ENCODE assay signal across 20 mouse cellular contexts in genomic region chr8:125722675-125723074, GRCm38 (mm10). TPM values are rescaled to one million over a fixed set of nuclear protein-coding genes. Genes with fewer than 3 reads are reported as not detected.
DNase-seq lines count a peak whose midpoint lies in the region; ATAC-seq and TF ChIP-seq lines count a peak whose summit lies in the region.
"Had no signal": no experiment of that assay in that cellular context is flagged by ENCODE, and none has a peak within 500 bp of the region (broad histone marks: within the 10 kb centered on the region; RNA-seq: fewer than 3 reads in every experiment).

No protein-coding gene starts in this region.

- TF ChIP-seq CTCF in lung, embryonic 14.5 days (IDR thresholded peaks at IDR 0.05; ENCODE audit: low read depth): no peak

- no peak overlapping the region for H3K9ac ChIP-seq in heart, embryonic 11.5 days (ENCODE audit: low read depth, low read length)
- H3K9ac ChIP-seq in lung, embryonic 14.5 days: no peak overlapping the region
- H3K9ac ChIP-seq: embryonic facial prominence, embryonic 15.5 days; forebrain, embryonic 12.5 days; heart, embryonic 15.5 days; liver, embryonic 14.5 days; midbrain, embryonic 12.5 days had no signal

- no peaks in the 10 kb centered on the region for H3K4me1 ChIP-seq in heart, embryonic 11.5 days (ENCODE audit: control insufficient read depth, insufficient read depth, low read length)
- H3K4me1 ChIP-seq in lung, embryonic 14.5 days (ENCODE audit: insufficient read depth): 0 out of 2 replicates have a peak, but pooled peaks cover 2% of the 10 kb centered on the region
- H3K4me1 ChIP-seq: forebrain, embryonic 12.5 days; midbrain, embryonic 12.5 days had no signal

- H3K27me3 ChIP-seq in heart, embryonic 11.5 days (ENCODE audit: control insufficient read depth, insufficient read depth, low read length): no peaks in the 10 kb centered on the region
- no peaks in the 10 kb centered on the region for H3K27me3 ChIP-seq in lung, embryonic 14.5 days (ENCODE audit: insufficient read depth, low read length)
- H3K27me3 ChIP-seq: embryonic facial prominence, embryonic 15.5 days; forebrain, embryonic 12.5 days; heart, embryonic 15.5 days; midbrain, embryonic 12.5 days had no signal

- no peak overlapping the region for H3K4me3 ChIP-seq in heart, embryonic 11.5 days (ENCODE audit: low read depth, low read length)
- no peak overlapping the region for H3K4me3 ChIP-seq in lung, embryonic 14.5 days (ENCODE audit: low read depth, low read length)
- H3K4me3 ChIP-seq: embryonic facial prominence, embryonic 15.5 days; forebrain, embryonic 12.5 days; heart, embryonic 15.5 days; midbrain, embryonic 12.5 days had no signal

- no peaks in the 10 kb centered on the region for H3K9me3 ChIP-seq in heart, embryonic 11.5 days (replicated peaks; ENCODE audit: control insufficient read depth, low read length)
- no peaks in the 10 kb centered on the region for H3K9me3 ChIP-seq in lung, embryonic 14.5 days (ENCODE audit: low read depth, low read length)
- H3K9me3 ChIP-seq: embryonic facial prominence, embryonic 15.5 days; forebrain, embryonic 12.5 days; heart, embryonic 15.5 days; midbrain, embryonic 12.5 days had no signal

- ATAC-seq in heart, embryonic 11.5 days (replicated peaks; ENCODE audit: insufficient number of reproducible peaks, low FRiP score, low TSS enrichment): no peak
- no peak for ATAC-seq in lung, embryonic 14.5 days (ENCODE audit: insufficient read depth)
- ATAC-seq: hindbrain, embryonic 16.5 days had no signal

- peak; percentile 55 for DNase-seq in heart, adult 8-10 months (ENCODE audit: low spot score)
- peak; percentile 53 for DNase-seq in lung, embryonic 14.5 days
- no peak for DNase-seq in lung, adult 18-20 months
- DNase-seq in gastrocnemius, postnatal 14 days: peak; percentile 21
- peak; percentile 66 to 67 for DNase-seq in kidney, postnatal 36 days
- DNase-seq in spleen, postnatal 10 days (ENCODE audit: low spot score in 2 of 2): no peak
- no peak for DNase-seq in c-Kit-positive CD71-positive TER-119-positive erythroid progenitor cells, embryonic 14.5 days (ENCODE audit: low spot score)
- DNase-seq: adrenal gland, postnatal 14 days; cerebellum, adult 9-10 months; left cerebral cortex, postnatal 4 days; spleen, adult 18-20 months; thymus, postnatal 36 days had no signal

- H3K27ac ChIP-seq in heart, embryonic 11.5 days (ENCODE audit: low read depth, low read length): no peak overlapping the region
- no peak overlapping the region for H3K27ac ChIP-seq in lung, embryonic 14.5 days (ENCODE audit: low read depth)
- H3K27ac ChIP-seq: embryonic facial prominence, embryonic 15.5 days; forebrain, embryonic 12.5 days; heart, embryonic 15.5 days; liver, embryonic 14.5 days; midbrain, embryonic 12.5 days had no signal

- intact Hi-C loops in gastrocnemius, postnatal 14 days (cut with DNase I; ENCODE audit: low total_unique reads): loop anchor here (10.0 kb wide), 1 partner anchor 148 kb away; no protein-coding TSS in a partner anchor

- 90% methylated on average over 7 of the region's 7 CpGs for WGBS in heart, embryonic 11.5 days (ENCODE audit: insufficient replicate concordance)
- 80% methylated on average over 7 of the region's 7 CpGs for WGBS in lung, embryonic 14.5 days

- H3K4me2 ChIP-seq in heart, embryonic 11.5 days: no peak overlapping the region
- H3K4me2 ChIP-seq in lung, embryonic 14.5 days: no peak overlapping the region
- H3K4me2 ChIP-seq: embryonic facial prominence, embryonic 15.5 days; forebrain, embryonic 12.5 days; heart, embryonic 15.5 days; midbrain, embryonic 12.5 days had no signal

- H3K36me3 ChIP-seq in heart, embryonic 11.5 days (ENCODE audit: control insufficient read depth, insufficient read depth, low read length): no peaks in the 10 kb centered on the region
- no peaks in the 10 kb centered on the region for H3K36me3 ChIP-seq in lung, embryonic 14.5 days (ENCODE audit: insufficient read depth)
- H3K36me3 ChIP-seq: embryonic facial prominence, embryonic 15.5 days; forebrain, embryonic 12.5 days; heart, embryonic 15.5 days; midbrain, embryonic 12.5 days had no signal

RNA-seq across cellular contexts. Expression of gene Ntpcr, which starts 7.1 kb away (rescaled TPM):
- 10 to 100 TPM; 14.6 to 18.4 (median 16.3) TPM for total RNA-seq in heart, adult 8-10 months (2022)
- 25.3 and 29.5 TPM in 2 replicates for polyA plus RNA-seq in heart, embryonic 11.5 days (2014; fragmentation: Nextera tagmentation; extraction: Ambion mirVana)
- 33.0 TPM in 2 replicates for polyA plus RNA-seq in lung, embryonic 14.5 days (2014; fragmentation: Nextera tagmentation; extraction: Ambion mirVana)
- 10 to 100 TPM; 11.9 to 14.3 TPM for total RNA-seq in gastrocnemius, postnatal 14 days (2021)

RNA-seq across cellular contexts. Expression of gene Map10, which starts 53.1 kb away (rescaled TPM):
- total RNA-seq in heart, adult 8-10 months (2022): 1 to 10 TPM; 4.9 to 7.0 (median 6.4) TPM
- 6.1 and 8.1 TPM in 2 replicates for polyA plus RNA-seq in heart, embryonic 11.5 days (2014; fragmentation: Nextera tagmentation; extraction: Ambion mirVana)
- 7.6 and 8.1 TPM in 2 replicates for polyA plus RNA-seq in lung, embryonic 14.5 days (2014; fragmentation: Nextera tagmentation; extraction: Ambion mirVana)
- 1 to 10 TPM; 3.1 TPM for total RNA-seq in gastrocnemius, postnatal 14 days (2021)
- polyA plus RNA-seq: C2C12 had no signal

Comparison
In these comparisons a context has a peak if more than half of its experiments do, and no peak if none do; other contexts are left out.
1. DNase-seq: peak in heart, adult 8-10 months (single experiment), lung, embryonic 14.5 days (single experiment), gastrocnemius, postnatal 14 days (single experiment) and kidney, postnatal 36 days (2 of 2); none in lung, adult 18-20 months (0 of 2), spleen, postnatal 10 days (0 of 2) and c-Kit-positive CD71-positive TER-119-positive erythroid progenitor cells, embryonic 14.5 days (single experiment).